Mouse (Mus musculus) WW6 (cell line): ENCODE data around the gene Gpalpp1.
A peak's percentile ranks its signal among the peaks of the same experiment; 100 is the strongest.

Experiments used
- DNase-seq: peaks from one replicate; pipeline ENCODE4 v3.0.0-alpha.2; 2013; ENCODE audit warnings: low read depth, low spot score

The Gpalpp1 gene

GRCm38 (mm10) chr14:76099543-76099942 is 11.0 kb downstream of the Gpalpp1 start:
- no peak for DNase-seq

GRCm38 (mm10) chr14:76097815-76098214 is 12.7 kb downstream of the Gpalpp1 start:
- no peak for DNase-seq

GRCm38 (mm10) chr14:76097244-76097643 is 13.3 kb downstream of the Gpalpp1 start:
- no peak for DNase-seq

- DNase-seq: peak; percentile 20
Observed at GRCm38 (mm10) chr14:76084188-76084587, 26.4 kb downstream of the Gpalpp1 start.

GRCm38 (mm10) chr14:76082086-76082636 is 28.4 kb downstream of the Gpalpp1 start:
- no peak for DNase-seq

GRCm38 (mm10) chr14:76081451-76081850 is 29.1 kb downstream of the Gpalpp1 start:
- DNase-seq: peak; percentile 80

- DNase-seq: no peak
Observed at GRCm38 (mm10) chr14:76077088-76077491, 33.5 kb downstream of the Gpalpp1 start.

GRCm38 (mm10) chr14:76076602-76077001 is 34.0 kb downstream of the Gpalpp1 start:
- no peak for DNase-seq

- no peak for DNase-seq
Observed at GRCm38 (mm10) chr14:76075721-76076120, 34.8 kb downstream of the Gpalpp1 start.

GRCm38 (mm10) chr14:76074206-76074605 is 36.4 kb downstream of the Gpalpp1 start:
- DNase-seq: no peak

- no peak for DNase-seq
Observed at GRCm38 (mm10) chr14:76072626-76073025, 37.9 kb downstream of the Gpalpp1 start.

GRCm38 (mm10) chr14:76069296-76069695 is 41.3 kb downstream of the Gpalpp1 start:
- DNase-seq: no peak

- no peak for DNase-seq
Observed at GRCm38 (mm10) chr14:76068296-76068695, 42.3 kb downstream of the Gpalpp1 start.

GRCm38 (mm10) chr14:76067237-76067636 is 43.3 kb downstream of the Gpalpp1 start:
- DNase-seq: no peak

- no peak for DNase-seq
Observed at GRCm38 (mm10) chr14:76059441-76059840, 51.1 kb downstream of the Gpalpp1 start.

- DNase-seq: no peak
Observed at GRCm38 (mm10) chr14:76053726-76054125, 56.8 kb downstream of the Gpalpp1 start.

- no peak for DNase-seq
Observed at GRCm38 (mm10) chr14:76051966-76052365, 58.6 kb downstream of the Gpalpp1 start.

GRCm38 (mm10) chr14:76045767-76046166 is 64.8 kb downstream of the Gpalpp1 start:
- DNase-seq: no peak

GRCm38 (mm10) chr14:76044164-76044557 is 66.4 kb downstream of the Gpalpp1 start:
- DNase-seq: no peak

- no peak for DNase-seq
Observed at GRCm38 (mm10) chr14:76043251-76044163, 67.1 kb downstream of the Gpalpp1 start.
